Mouse (Mus musculus) adrenal gland, adult (tissue): Measurements from ENCODE around the gene Fbxl13.
A peak's percentile ranks its signal among the peaks of the same experiment; 100 is the strongest.

Experiments used
- DNase-seq, 2 experiments: peaks; one replicate each; pipeline ENCODE4 v3.0.0; 2022 to 2023; ENCODE audit warnings: low spot score in 1 of 2; ENCODE audit not compliant: inconsistent age in 2 of 2

Fbxl13 gene

GRCm38 (mm10) chr5:21645439-21646132, at the start of gene Fbxl13, which contains the start of gene Armc10:
TSS of gene Fbxl13 (minus strand) at chr5:21645634.
TSS of gene Armc10 (plus strand) at chr5:21645813.
- peak; percentile 90 to 95 for DNase-seq

DNA sequence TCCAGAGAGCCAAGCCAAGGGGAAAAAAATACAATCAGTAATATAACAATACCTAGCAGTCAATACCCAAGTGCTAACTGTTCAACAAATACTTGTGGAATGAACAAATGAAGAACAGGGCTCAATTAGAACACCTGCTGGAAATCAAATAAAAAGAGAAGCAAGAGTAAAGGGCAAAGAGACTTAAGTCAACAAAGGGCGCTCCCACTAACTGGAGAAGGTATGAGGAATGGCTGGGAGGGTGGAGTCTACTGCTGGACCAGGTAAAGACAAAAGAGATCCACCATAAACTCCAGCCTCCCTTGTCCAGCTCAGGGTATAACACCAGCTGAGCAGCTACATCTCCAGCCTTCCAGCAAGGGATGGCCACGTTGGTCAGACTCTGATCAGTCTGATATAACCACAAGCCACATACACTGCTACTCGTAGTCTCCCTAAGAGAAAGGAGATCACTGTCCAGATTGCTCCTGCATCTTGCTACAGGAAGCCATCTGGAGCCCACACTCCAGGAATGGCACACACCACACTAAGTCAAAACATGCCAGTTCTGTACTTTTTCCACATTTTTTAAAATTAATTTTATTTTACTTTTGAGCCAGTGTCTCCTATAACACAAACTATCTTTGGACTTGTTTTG, 49.5 kb upstream of the Fbxl13 start:
- DNase-seq, result no peak

- no peak for DNase-seq
Measured at GRCm38 (mm10) chr5:21693372-21693870, 48.0 kb upstream of the Fbxl13 start.

GRCm38 (mm10) chr5:21692230-21692629, 46.8 kb upstream of the Fbxl13 start:
- no peak for DNase-seq

DNA sequence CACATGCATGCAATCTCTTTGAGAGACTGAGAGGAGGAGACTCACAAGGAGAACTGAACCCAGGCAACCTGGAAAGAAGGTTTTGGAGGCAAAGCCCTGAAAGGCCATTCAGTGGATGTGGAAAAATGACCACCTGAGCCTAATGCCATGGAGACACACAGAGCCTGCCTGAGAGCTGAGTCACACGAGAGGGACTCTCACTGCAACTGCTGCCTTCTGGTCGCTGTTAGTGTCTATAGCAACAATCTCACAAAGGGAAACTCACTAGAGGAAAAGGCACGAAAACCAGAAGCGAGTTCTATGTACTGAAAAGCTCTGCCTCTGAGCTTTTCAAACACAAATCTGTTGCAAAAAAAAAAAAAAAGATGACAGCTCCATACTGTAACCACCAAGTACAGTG, 41.6 kb upstream of the Fbxl13 start:
- DNase-seq, result peak in 1 of 2 experiments; percentile 61

DNA sequence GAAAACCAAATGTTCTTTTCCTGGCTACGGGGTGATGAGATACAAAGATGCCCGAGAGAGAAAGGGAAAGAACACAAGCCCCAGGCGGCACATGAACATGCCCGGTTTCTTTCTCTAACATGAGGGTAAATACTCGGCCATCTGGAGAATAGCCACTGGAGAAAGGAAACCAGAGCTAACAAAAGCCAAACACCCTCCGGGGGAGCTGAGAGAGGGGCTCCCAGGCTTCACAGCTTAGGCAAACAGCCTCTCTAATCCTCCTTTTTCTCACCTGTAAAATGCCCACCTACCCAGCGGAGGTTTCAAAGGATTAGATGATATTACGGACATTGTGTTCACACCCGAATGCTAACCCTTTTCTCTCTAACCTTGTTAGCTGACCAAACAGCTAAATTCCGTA, 39.6 kb upstream of the Fbxl13 start:
- no peak for DNase-seq

GRCm38 (mm10) chr5:21683811-21684210, 38.4 kb upstream of the Fbxl13 start:
- DNase-seq, result no peak

GRCm38 (mm10) chr5:21680940-21681339, 35.5 kb upstream of the Fbxl13 start:
- DNase-seq, result no peak

DNA sequence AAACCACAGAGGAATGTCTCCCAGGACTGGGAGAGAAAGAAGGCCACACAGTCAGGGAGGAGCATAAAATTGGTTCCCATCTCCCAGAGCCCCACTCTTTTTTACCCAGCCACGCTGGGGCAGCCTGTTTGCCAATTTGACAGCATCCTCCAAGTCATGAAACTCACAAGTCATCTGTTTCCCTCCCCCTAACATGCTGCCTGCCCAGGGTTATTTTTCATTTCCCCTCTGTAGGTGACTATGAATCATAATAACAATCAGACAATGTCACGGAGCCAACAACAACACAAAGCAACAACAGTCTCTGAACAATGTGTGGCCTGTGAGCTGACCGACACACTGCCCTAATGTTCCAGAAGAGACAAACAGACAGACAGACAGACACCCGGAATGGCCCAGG, 34.6 kb upstream of the Fbxl13 start:
- no peak for DNase-seq

DNA sequence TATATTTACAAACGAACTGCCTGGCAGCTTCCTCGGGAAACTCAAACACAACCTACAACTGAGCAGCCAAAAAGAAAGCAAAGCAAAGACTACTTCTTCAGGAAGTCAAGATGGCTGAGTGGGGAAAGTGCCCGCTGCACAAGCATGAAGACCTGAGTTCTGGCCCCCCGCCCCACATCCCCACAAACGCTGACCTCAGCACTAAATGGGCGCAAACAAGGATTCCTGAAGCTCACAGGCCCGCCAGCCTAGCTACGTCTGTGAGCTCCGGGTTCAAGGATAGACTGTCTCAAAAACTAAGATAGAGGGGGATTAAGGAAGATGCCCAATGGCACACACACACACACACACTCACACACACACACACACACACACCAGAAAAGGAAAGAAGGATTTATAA, 32.9 kb upstream of the Fbxl13 start:
- no peak for DNase-seq

- peak in 1 of 2 experiments; percentile 64 for DNase-seq
Measured at GRCm38 (mm10) chr5:21677939-21678338, 32.5 kb upstream of the Fbxl13 start.

DNA sequence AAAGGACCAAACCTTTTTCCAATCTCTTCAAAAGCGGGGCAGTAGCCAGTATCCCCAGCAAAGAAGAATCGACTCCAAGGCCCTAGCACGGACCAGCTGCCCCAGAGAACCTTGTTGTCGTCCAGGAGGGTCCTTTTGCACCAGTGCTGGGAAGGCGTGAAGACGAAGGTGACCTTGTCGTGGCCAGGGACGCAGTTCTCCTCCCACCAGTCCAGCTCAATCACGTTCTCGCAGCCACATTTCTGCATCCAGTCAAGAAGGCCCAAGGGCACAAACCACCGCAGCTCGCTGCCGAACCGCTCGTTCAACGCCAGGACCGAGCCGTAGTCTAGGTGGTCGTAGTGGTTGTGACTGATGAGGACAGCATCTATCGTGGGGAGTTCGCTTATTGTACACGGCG, 30.1 kb upstream of the Fbxl13 start:
- no peak for DNase-seq

DNA sequence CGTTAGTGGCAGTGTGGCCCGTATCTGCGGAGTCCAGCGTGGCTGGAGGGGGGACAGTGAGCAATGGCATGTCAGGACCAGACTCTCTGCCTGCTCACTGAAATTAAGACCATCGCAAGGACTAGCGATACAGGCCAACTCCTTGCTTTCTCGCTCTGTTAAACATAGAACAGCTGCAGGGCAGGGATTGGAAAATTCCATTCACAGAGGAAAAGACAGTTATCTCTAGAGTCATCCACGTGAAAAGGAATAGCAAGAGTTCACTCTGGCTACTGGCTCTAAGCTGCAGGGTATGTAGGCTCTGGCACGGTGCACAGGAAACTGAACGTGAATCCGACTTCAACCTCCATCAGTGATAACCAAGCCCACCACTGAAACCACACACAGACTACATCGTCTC, 29.6 kb upstream of the Fbxl13 start:
- no peak for DNase-seq

GRCm38 (mm10) chr5:21673742-21674141, 28.3 kb upstream of the Fbxl13 start:
- no peak for DNase-seq

GRCm38 (mm10) chr5:21672812-21673635, 27.6 kb upstream of the Fbxl13 start:
- DNase-seq, result no peak

DNA sequence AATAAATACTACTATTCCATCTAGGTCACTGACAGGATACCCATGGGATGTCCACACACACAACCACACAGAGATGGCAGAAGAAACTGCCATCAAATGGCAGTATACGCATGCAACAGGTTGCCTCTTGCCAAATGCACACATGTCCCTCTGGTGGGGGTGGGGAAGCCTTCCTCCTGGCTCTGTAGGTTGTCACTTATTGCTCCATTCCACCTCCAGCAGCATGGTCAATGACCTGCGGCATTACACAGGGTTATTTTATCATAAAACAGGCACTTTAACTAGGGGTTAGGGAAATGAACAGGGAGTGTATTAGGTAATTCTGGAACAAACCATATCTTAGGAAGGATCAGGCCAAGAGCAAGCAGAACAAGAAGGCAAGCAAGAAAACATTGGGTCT, 23.9 kb upstream of the Fbxl13 start:
- DNase-seq, result peak in 1 of 2 experiments; percentile 46

- DNase-seq, result no peak
Measured at GRCm38 (mm10) chr5:21667191-21668137, 22.0 kb upstream of the Fbxl13 start.

DNA sequence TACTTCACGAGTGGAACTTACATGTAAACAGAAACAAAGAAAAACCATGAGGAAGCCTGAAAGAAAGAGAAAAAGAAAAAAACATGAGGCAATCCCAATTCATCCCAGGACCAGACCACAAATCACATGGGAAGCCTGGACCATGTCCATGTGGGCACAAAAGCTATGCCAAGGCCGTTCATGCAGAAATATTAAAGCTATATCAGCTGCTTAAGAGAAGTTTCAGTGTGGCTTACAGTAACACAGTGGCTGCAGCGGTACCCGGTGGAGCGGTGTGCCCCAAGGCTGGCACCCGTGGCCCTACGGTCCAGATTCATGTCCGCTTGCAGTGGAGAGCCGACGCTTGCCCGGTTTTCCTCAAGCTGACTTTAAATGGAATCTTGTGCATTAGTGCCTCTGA, 17.6 kb upstream of the Fbxl13 start:
- peak; percentile 53 to 77 for DNase-seq

DNA sequence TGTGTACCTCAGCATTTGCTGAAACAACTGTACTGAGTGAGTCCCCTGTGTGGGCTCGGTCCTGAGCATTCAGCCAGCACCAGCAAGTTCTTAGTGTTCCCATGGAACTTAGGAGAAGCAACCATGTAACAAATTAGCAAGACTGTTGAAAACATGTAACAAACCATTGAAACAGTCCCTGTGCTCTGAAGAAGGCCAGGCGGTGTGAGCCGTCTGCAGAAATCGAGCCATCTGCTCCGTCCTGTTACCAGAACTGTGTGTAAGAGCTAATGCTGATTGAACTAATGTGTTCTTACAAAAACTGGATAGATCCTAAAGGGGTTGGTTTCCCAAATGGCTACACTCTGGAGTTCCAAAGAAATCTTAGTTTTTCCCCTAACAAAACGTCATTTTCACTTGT, 15.4 kb upstream of the Fbxl13 start:
- DNase-seq, result no peak

- peak; percentile 84 to 93 for DNase-seq
Measured at GRCm38 (mm10) chr5:21658623-21659395, 13.4 kb upstream of the Fbxl13 start.
